ENCODE assay signal across 17 mouse cellular contexts in the genomic region with DNA sequence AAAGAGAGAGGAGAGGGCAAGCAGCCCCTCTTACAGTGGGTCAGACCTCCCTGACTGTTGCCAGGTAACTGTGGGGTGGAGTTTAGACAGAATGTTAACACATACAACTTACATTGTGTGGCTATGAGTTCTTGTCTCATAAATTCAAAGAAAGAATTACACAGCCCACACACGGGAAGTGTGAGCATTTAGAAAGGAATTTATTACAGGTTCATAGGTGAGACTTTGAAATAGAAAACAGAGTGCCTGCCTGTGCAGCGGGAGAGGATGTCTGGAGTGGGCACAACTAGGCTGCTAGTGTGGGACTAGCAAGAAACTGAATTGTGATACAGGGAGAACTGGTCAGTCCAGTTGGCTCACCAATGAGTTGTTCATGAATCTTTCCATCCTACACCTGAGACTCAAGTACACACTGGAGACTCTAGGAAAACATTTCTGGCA.
DNase-seq lines count a peak whose midpoint lies in the region; ATAC-seq and TF ChIP-seq lines count a peak whose summit lies in the region.
"Had no signal": no experiment of that assay in that cellular context is flagged by ENCODE, and none has a peak within 500 bp of the region (broad histone marks: within the 10 kb centered on the region; RNA-seq: fewer than 3 reads in every experiment).

No protein-coding gene starts in this region.

- H3K4me2 ChIP-seq in stomach, embryonic 14.5 days (replicated peaks; ENCODE audit: low read depth, low read length): no peak overlapping the region
- no peak overlapping the region for H3K4me2 ChIP-seq in stomach, postnatal 0 days (replicated peaks; ENCODE audit: low read depth)
- no peak overlapping the region for H3K4me2 ChIP-seq in lung, postnatal 0 days (replicated peaks; ENCODE audit: low read depth, low read length)
- H3K4me2 ChIP-seq in forebrain, embryonic 12.5 days: no peak overlapping the region
- H3K4me2 ChIP-seq: heart, embryonic 11.5 days had no signal

- no peak overlapping the region for H3K9ac ChIP-seq in stomach, embryonic 14.5 days (replicated peaks; ENCODE audit: low read depth, low read length)
- H3K9ac ChIP-seq in stomach, postnatal 0 days (ENCODE audit: low read length): no peak overlapping the region
- no peak overlapping the region for H3K9ac ChIP-seq in lung, postnatal 0 days (replicated peaks; ENCODE audit: low read depth)
- H3K9ac ChIP-seq in forebrain, embryonic 12.5 days: no peak overlapping the region
- H3K9ac ChIP-seq: forebrain, postnatal 0 days; liver, embryonic 14.5 days had no signal

- intact Hi-C loops in gastrocnemius, postnatal 14 days (cut with DNase I; ENCODE audit: low total_unique reads): no loop called here

- H3K27ac ChIP-seq in stomach, embryonic 14.5 days (ENCODE audit: low read length): no peak overlapping the region
- no peak overlapping the region for H3K27ac ChIP-seq in stomach, postnatal 0 days (replicated peaks)
- H3K27ac ChIP-seq in lung, postnatal 0 days (ENCODE audit: low read length): peak overlapping the region; percentile 55; the same call in 1 of the 2 replicates
- no peak overlapping the region for H3K27ac ChIP-seq in forebrain, embryonic 12.5 days
- H3K27ac ChIP-seq: liver, embryonic 14.5 days had no signal

- peak; percentile 85 for ATAC-seq in stomach, embryonic 14.5 days (ENCODE audit: insufficient number of reproducible peaks, insufficient read depth, low FRiP score, low read depth)
- ATAC-seq in stomach, postnatal 0 days (ENCODE audit: low FRiP score, low TSS enrichment): no peak
- peak; percentile 99 for ATAC-seq in lung, postnatal 0 days
- ATAC-seq in forebrain, embryonic 12.5 days (ENCODE audit: low FRiP score): no peak
- ATAC-seq: forebrain, postnatal 0 days had no signal

- 37% methylated on average over 2 of the region's 2 CpGs for WGBS in stomach, embryonic 14.5 days
- WGBS in stomach, postnatal 0 days: 26% methylated on average over 2 of the region's 2 CpGs
- 50% methylated on average over 2 of the region's 2 CpGs for WGBS in lung, postnatal 0 days
- 84% methylated on average over 2 of the region's 2 CpGs for WGBS in forebrain, embryonic 12.5 days

- TF ChIP-seq CTCF in stomach, postnatal 0 days (IDR thresholded peaks at IDR 0.05; ENCODE audit: low read depth): no peak
- no peak for TF ChIP-seq CTCF in lung, postnatal 0 days (IDR thresholded peaks at IDR 0.05)

- no peak overlapping the region for H3K4me3 ChIP-seq in stomach, embryonic 14.5 days (ENCODE audit: low read depth, low read length)
- no peak overlapping the region for H3K4me3 ChIP-seq in stomach, postnatal 0 days (ENCODE audit: low read depth, low read length)
- H3K4me3 ChIP-seq in lung, postnatal 0 days (ENCODE audit: low read depth, low read length): no peak overlapping the region
- H3K4me3 ChIP-seq in forebrain, embryonic 12.5 days (replicated peaks): no peak overlapping the region

- no peaks in the 10 kb centered on the region for H3K9me3 ChIP-seq in stomach, embryonic 14.5 days (ENCODE audit: control insufficient read depth, low read depth, low read length)
- H3K9me3 ChIP-seq in stomach, postnatal 0 days (ENCODE audit: control insufficient read depth, low read length): no peaks in the 10 kb centered on the region
- no peaks in the 10 kb centered on the region for H3K9me3 ChIP-seq in lung, postnatal 0 days (ENCODE audit: low read length)
- no peaks in the 10 kb centered on the region for H3K9me3 ChIP-seq in forebrain, embryonic 12.5 days

- no peaks in the 10 kb centered on the region for H3K36me3 ChIP-seq in stomach, embryonic 14.5 days (ENCODE audit: control insufficient read depth, insufficient read depth, low read length)
- no peaks in the 10 kb centered on the region for H3K36me3 ChIP-seq in stomach, postnatal 0 days (ENCODE audit: control insufficient read depth, insufficient read depth, low read length)
- no peaks in the 10 kb centered on the region for H3K36me3 ChIP-seq in lung, postnatal 0 days (ENCODE audit: insufficient read depth, low read length)
- H3K36me3 ChIP-seq in forebrain, embryonic 12.5 days (replicated peaks): no peaks in the 10 kb centered on the region

- no peaks in the 10 kb centered on the region for H3K27me3 ChIP-seq in stomach, embryonic 14.5 days (ENCODE audit: control insufficient read depth, insufficient read depth, low read length)
- no peaks in the 10 kb centered on the region for H3K27me3 ChIP-seq in stomach, postnatal 0 days (ENCODE audit: control insufficient read depth, insufficient read depth, low read length)
- H3K27me3 ChIP-seq in lung, postnatal 0 days (replicated peaks; ENCODE audit: insufficient read depth, low read length): no peaks in the 10 kb centered on the region
- no peaks in the 10 kb centered on the region for H3K27me3 ChIP-seq in forebrain, embryonic 12.5 days
- H3K27me3 ChIP-seq: CH12.LX had no signal

- no peaks in the 10 kb centered on the region for H3K4me1 ChIP-seq in stomach, embryonic 14.5 days (ENCODE audit: control insufficient read depth, insufficient read depth, low read length)
- no peaks in the 10 kb centered on the region for H3K4me1 ChIP-seq in stomach, postnatal 0 days (replicated peaks; ENCODE audit: control insufficient read depth, insufficient read depth)
- H3K4me1 ChIP-seq in lung, postnatal 0 days (ENCODE audit: insufficient read depth, low read depth, low read length): no peaks in the 10 kb centered on the region
- no peaks in the 10 kb centered on the region for H3K4me1 ChIP-seq in forebrain, embryonic 12.5 days

- no peak for TF ChIP-seq EP300 in stomach, postnatal 0 days (optimal IDR thresholded peaks at IDR 0.05)
- peak; percentile 97 for TF ChIP-seq EP300 in lung, postnatal 0 days (IDR thresholded peaks at IDR 0.05)

- DNase-seq in embryo, embryonic 10.5 days (ENCODE audit: low spot score): peak; percentile 3
- DNase-seq in embryo, embryonic 11 days: no peak
- no peak for DNase-seq in stomach, postnatal 0 days (ENCODE audit: low spot score)
- DNase-seq in lung, postnatal 0 days (ENCODE audit: low spot score): peak; percentile 90
- DNase-seq in urinary bladder, postnatal 4 days (ENCODE audit: low spot score in 2 of 2): no peak
- DNase-seq in gastrocnemius, postnatal 14 days: no peak
- DNase-seq: adrenal gland, postnatal 14 days; cerebellum, adult 9-11 months; forebrain, postnatal 0 days; gastrocnemius, postnatal 10 days; heart, postnatal 36 days; thymus, postnatal 14 days had no signal

Comparison
In these comparisons a context has a peak if more than half of its experiments do, and no peak if none do; other contexts are left out.
1. DNase-seq: peak in embryo, embryonic 10.5 days (single experiment) and lung, postnatal 0 days (single experiment); none in embryo, embryonic 11 days (single experiment), stomach, postnatal 0 days (single experiment), urinary bladder, postnatal 4 days (0 of 2) and gastrocnemius, postnatal 14 days (single experiment).
2. ATAC-seq: peak in stomach, embryonic 14.5 days (single experiment) and lung, postnatal 0 days (single experiment); none in stomach, postnatal 0 days (single experiment) and forebrain, embryonic 12.5 days (single experiment).